Mouse (Mus musculus): Measurements from ENCODE around the gene A230050P20Rik. TPM values are rescaled to one million over a fixed set of nuclear protein-coding genes. Genes with fewer than 3 reads are reported as not detected.

A230050P20Rik gene
- polyA plus RNA-seq, 2 experiments: 4.5 to 25.4 TPM

DNA sequence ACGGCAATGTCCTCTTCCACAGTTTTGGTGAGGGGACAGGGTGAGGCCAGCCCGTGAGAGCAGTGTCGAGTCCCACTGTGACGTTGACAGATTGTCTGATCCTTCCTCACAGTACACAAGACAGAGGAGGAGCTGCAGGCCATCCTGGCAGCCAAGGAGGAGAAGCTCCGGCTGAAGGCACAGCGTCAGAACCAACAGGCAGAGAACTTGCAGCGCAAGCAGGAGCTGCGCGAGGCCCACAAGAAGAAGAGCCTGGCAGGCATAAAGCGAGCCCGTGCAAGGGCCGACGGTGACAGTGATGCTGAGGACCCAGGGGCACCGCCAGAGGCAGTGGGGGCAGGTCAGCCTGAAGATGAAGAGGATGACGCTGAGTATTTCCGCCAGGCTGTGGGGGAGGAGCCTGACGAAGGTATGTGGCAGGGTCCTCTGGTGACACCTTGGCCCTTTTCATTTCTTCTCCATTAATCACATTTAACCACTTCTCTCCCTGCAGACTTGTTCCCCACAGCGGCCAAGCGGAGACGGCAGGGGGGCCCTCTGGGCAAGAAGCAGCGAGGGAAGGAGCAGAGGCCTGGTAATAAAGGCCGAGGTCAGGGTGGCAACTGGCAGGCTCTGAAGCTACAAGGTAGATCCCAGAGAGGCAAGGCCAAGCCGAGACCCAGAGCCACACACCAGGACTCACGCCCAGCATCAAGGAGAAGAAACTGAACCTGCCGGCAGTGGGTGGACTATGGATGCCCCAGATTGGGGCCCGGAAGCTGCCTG, 23.1 kb downstream of the A230050P20Rik start:
- Histone ChIP-seq H3K27ac (replicated peaks; ENCODE audit: low read depth, low read length) (no peak overlapping the region), H3K4me1 (ENCODE audit: control insufficient read depth, insufficient read depth, low read length) (no peaks in the 10 kb centered on the region), H3K27me3 (ENCODE audit: control insufficient read depth, insufficient read depth, low read length) (no peaks in the 10 kb centered on the region), H3K9ac (ENCODE audit: low read depth, low read length, severe bottlenecking) (no peak overlapping the region), H3K9me3 (ENCODE audit: control insufficient read depth, low read length) (no peaks in the 10 kb centered on the region), H3K36me3 (ENCODE audit: control insufficient read depth, insufficient read depth, low read length) (peaks cover 73% of the 10 kb centered on the region), H3K4me2 (replicated peaks; ENCODE audit: low read depth, low read length, severe bottlenecking) (no peak overlapping the region), H3K4me3 (replicated peaks; ENCODE audit: low read length) (no peak overlapping the region)
- no peak for TF ChIP-seq POLR2A (IDR thresholded peaks at IDR 0.05; ENCODE audit: borderline replicate concordance, extremely low read depth, insufficient read depth, insufficient read length)
- DNase-seq (ENCODE audit: low spot score): no peak
- 79% methylated on average over 26 of the region's 26 CpGs for WGBS
- ATAC-seq (ENCODE audit: low FRiP score, low read depth): no peak

DNA sequence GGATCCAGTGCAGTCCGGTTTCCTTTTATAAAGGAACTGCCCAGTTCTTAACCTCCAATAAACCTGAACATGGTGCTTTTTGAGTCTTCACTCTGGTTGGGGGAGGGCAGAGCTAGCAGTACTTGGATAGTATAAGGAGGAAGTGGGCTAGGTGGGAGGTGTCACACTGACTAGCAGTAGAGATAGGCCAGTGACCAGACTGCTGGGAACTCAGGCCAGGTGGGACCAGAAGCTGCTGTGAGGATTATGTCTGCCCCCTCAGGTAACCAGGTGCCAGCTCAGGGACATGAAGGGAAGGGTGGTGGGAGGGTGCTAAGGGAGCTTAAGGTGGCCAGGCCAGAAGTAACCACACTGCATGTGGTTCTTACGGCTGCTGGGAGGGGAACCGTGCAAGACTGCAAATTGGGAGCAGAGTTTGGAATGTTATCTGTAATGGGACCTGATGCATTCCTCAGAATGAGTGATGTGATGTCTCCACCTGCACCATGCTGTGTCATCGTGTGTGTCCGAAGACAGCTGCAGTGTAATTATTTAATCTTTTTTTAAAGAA, 23.7 kb downstream of the A230050P20Rik start:
- Histone ChIP-seq H3K4me3 (replicated peaks; ENCODE audit: low read length) (no peak overlapping the region), H3K36me3 (ENCODE audit: control insufficient read depth, insufficient read depth, low read length) (peaks cover 79% of the 10 kb centered on the region), H3K4me2 (replicated peaks; ENCODE audit: low read depth, low read length, severe bottlenecking) (no peak overlapping the region), H3K4me1 (ENCODE audit: control insufficient read depth, insufficient read depth, low read length) (no peaks in the 10 kb centered on the region), H3K27ac (replicated peaks; ENCODE audit: low read depth, low read length) (no peak overlapping the region), H3K9me3 (ENCODE audit: control insufficient read depth, low read length) (no peaks in the 10 kb centered on the region), H3K27me3 (ENCODE audit: control insufficient read depth, insufficient read depth, low read length) (no peaks in the 10 kb centered on the region), H3K9ac (ENCODE audit: low read depth, low read length, severe bottlenecking) (no peak overlapping the region)
- TF ChIP-seq POLR2A (IDR thresholded peaks at IDR 0.05; ENCODE audit: borderline replicate concordance, extremely low read depth, insufficient read depth, insufficient read length): no peak
- ATAC-seq (ENCODE audit: low FRiP score, low read depth) (no peak), DNase-seq (ENCODE audit: low spot score) (no peak)
- WGBS: 67% methylated on average over 5 of the region's 5 CpGs

DNA sequence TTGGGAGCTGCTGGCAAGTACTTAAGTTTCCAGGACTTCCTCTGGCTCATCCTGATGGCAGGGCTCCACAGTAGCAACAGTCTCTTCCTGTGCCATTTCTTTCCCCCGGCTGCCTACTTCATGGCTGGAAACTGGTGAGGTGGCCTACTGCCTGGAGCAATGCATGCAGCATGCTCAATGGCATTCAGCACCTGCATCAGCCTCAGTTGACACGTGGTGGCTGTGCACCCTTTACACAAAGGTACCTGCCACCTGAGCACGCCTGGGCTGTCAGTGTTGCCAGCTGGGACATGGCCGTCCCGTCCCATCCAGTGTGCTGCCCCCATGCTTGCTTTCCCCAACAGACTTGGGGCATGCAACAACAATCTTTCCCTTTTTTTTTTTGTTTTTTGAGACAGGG, 24.6 kb downstream of the A230050P20Rik start:
- peaks cover 3% of the 10 kb centered on the region; the same call in 1 of the 2 replicates for H3K4me1 ChIP-seq (ENCODE audit: control insufficient read depth, insufficient read depth, low read length)
- H3K9me3 ChIP-seq (ENCODE audit: control insufficient read depth, low read length): no peaks in the 10 kb centered on the region
- TF ChIP-seq POLR2A (IDR thresholded peaks at IDR 0.05; ENCODE audit: borderline replicate concordance, extremely low read depth, insufficient read depth, insufficient read length): no peak
- H3K4me2 ChIP-seq (replicated peaks; ENCODE audit: low read depth, low read length, severe bottlenecking): no peak overlapping the region
- no peak overlapping the region for H3K9ac ChIP-seq (ENCODE audit: low read depth, low read length, severe bottlenecking)
- DNase-seq (ENCODE audit: low spot score) (no peak), ATAC-seq (ENCODE audit: low FRiP score, low read depth) (no peak)
- H3K27ac ChIP-seq (replicated peaks; ENCODE audit: low read depth, low read length): no peak overlapping the region
- no peak overlapping the region for H3K4me3 ChIP-seq (replicated peaks; ENCODE audit: low read length)
- 57% methylated on average over 5 of the region's 5 CpGs for WGBS
- no peaks in the 10 kb centered on the region for H3K27me3 ChIP-seq (ENCODE audit: control insufficient read depth, insufficient read depth, low read length)
- H3K36me3 ChIP-seq (ENCODE audit: control insufficient read depth, insufficient read depth, low read length): peaks cover 82% of the 10 kb centered on the region

DNA sequence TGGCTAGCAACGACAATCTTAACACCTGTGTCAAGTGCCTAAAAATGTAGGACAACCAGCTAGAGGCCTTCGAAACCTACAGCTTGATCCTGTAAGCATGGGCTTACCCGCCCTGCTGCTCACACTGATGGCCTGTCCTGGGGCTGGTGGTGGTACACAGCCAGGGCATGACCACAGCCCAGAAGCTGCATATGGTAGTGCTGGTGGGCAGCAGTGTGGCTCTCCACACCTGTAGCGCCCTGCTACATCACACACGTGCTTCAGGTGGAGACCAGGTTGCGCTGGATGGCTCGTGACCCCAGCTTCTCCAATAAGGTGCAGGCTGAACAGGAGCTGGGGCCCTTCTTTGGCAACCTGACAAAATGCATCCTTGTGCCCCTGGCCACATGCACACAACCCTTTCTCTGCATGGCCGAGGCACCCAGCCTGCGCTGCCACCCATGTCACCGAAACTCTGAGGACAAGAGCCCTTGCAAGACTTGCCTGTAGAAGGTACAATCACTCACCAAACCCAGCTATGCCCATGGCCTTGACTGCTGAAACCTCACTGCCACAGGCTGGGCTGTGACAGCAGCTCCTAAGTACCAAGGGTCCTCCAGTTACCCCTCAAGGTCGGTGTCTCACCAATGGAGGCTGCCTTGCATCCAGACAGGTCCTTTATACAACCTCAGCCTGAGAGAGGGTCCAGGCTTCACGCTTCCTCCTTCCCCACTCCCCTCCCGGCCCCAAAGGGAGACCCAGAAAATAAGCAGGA, 25.3 kb downstream of the A230050P20Rik start:
- no peak overlapping the region for H3K4me3 ChIP-seq (replicated peaks; ENCODE audit: low read length)

DNA sequence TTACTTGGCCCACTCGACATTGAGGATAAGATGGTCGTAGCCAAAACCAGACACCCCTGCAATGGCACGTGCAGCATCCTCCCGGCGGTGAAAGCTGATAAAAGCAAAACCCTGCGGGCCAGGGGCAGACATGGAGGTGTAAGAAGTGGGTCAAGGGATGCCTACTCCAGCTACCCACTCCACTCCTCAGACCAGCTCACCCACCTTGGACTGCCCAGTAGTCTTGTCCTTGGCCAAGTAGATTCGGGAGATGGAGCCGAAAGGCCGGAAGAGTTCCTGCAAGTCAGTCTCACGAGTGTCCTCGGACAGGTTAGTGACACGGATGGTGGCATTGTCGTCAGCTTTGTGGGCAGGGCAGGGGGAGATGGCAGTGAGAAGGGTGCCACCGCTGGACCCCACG, 26.2 kb downstream of the A230050P20Rik start:
- H3K27ac ChIP-seq (replicated peaks; ENCODE audit: low read depth, low read length): no peak overlapping the region
- H3K36me3 ChIP-seq (ENCODE audit: control insufficient read depth, insufficient read depth, low read length): peaks cover 77% of the 10 kb centered on the region
- no peak overlapping the region for H3K9ac ChIP-seq (ENCODE audit: low read depth, low read length, severe bottlenecking)
- ATAC-seq (ENCODE audit: low FRiP score, low read depth): no peak
- peaks cover 3% of the 10 kb centered on the region; the same call in 1 of the 2 replicates for H3K4me1 ChIP-seq (ENCODE audit: control insufficient read depth, insufficient read depth, low read length)
- TF ChIP-seq POLR2A (IDR thresholded peaks at IDR 0.05; ENCODE audit: borderline replicate concordance, extremely low read depth, insufficient read depth, insufficient read length): no peak
- no peak overlapping the region for H3K4me3 ChIP-seq (replicated peaks; ENCODE audit: low read length)
- H3K9me3 ChIP-seq (ENCODE audit: control insufficient read depth, low read length): no peaks in the 10 kb centered on the region
- no peak overlapping the region for H3K4me2 ChIP-seq (replicated peaks; ENCODE audit: low read depth, low read length, severe bottlenecking)
- H3K27me3 ChIP-seq (ENCODE audit: control insufficient read depth, insufficient read depth, low read length): no peaks in the 10 kb centered on the region
- DNase-seq (ENCODE audit: low spot score): no peak
- WGBS: 82% methylated on average over 15 of the region's 15 CpGs

More for the DNA sequence above, 25.3 kb downstream of the A230050P20Rik start:
- ATAC-seq (ENCODE audit: low FRiP score, low read depth) (no peak), DNase-seq (ENCODE audit: low spot score) (no peak)
- Histone ChIP-seq H3K27ac (replicated peaks; ENCODE audit: low read depth, low read length) (no peak overlapping the region), H3K9me3 (ENCODE audit: control insufficient read depth, low read length) (no peaks in the 10 kb centered on the region), H3K36me3 (ENCODE audit: control insufficient read depth, insufficient read depth, low read length) (peaks cover 82% of the 10 kb centered on the region), H3K4me2 (replicated peaks; ENCODE audit: low read depth, low read length, severe bottlenecking) (no peak overlapping the region), H3K27me3 (ENCODE audit: control insufficient read depth, insufficient read depth, low read length) (no peaks in the 10 kb centered on the region), H3K4me1 (ENCODE audit: control insufficient read depth, insufficient read depth, low read length) (peaks cover 3% of the 10 kb centered on the region; the same call in 1 of the 2 replicates), H3K9ac (ENCODE audit: low read depth, low read length, severe bottlenecking) (no peak overlapping the region)
- 85% methylated on average over 13 of the region's 13 CpGs for WGBS
- TF ChIP-seq POLR2A (IDR thresholded peaks at IDR 0.05; ENCODE audit: borderline replicate concordance, extremely low read depth, insufficient read depth, insufficient read length): no peak

Data from limb, embryonic 14.5 days (tissue).